Mouse (Mus musculus) cerebellum, postnatal 4 days (tissue): ENCODE measurements around the gene Pno1.

Source experiments
- DNase-seq, 2 experiments: peaks; one replicate each; pipeline ENCODE4 v3.0.0; 2022; ENCODE audit warnings: low spot score in 2 of 2, mixed read lengths in 1 of 2

The Pno1 gene

GRCm38 (mm10) chr11:17180753-17181152, 30.6 kb downstream of the Pno1 start:
- no peak for DNase-seq

DNA sequence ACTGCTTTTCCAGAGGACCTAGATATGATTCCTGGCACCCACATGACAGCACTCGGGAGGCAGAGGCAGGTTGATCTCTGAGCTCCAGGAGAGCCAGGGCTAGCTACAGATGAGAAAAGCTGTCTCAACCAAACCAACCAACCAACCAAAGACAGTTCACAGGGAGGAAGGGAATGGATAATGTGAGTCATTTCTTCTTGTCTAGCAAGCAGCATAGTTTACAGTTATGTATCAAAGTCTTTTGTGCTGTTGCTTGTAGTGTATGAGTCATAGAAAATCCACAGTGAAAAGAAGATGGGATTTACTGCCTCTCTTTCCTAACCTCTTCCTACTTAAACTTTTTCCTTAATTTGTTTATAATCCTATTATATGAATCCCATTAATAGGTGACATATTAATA, 34.7 kb downstream of the Pno1 start:
- no peak for DNase-seq

- no peak for DNase-seq
These were observed 39.1 kb downstream of the Pno1 start for GRCm38 (mm10) chr11:17172300-17172699.

DNA sequence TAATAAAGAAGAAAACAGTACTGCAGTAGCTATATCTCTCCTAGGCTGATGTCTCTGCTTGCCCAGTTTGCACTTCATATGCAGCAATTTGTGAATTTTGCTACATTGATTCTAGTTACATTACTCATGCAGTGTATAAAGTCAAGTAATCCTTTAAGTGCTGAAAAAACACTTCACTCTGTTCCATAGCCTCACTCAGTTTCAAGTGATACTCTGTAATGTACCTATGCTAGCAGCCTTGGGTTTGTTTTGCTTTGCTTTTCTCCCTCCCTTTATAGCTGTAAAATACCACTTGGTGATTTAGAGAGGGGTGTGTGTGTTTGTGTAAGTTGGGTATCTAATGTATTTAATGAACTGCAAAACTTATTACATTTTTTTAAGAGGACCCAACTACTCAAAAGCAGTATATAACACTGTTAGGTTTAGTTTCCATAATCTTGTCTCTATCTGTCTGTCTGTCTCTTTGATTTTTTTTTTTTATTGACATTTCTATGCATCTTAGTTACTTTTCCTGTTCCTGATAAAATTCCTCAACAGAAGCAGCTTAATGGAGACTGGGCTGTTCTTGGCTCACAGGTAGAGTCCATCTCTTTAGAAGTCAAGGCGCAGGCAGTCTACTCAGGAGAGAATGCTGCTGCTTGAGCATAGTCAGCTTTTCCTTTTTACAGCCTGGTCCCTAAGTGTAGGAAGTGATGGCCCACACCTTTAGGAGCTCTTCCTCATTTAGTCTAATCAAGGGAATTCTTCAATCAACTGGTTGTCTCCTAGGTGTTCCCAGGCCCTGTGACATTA, 40.2 kb downstream of the Pno1 start:
- no peak for DNase-seq

GRCm38 (mm10) chr11:17169262-17169661, 42.1 kb downstream of the Pno1 start:
- no peak for DNase-seq

- DNase-seq = no peak
These were observed 44.7 kb downstream of the Pno1 start for GRCm38 (mm10) chr11:17166627-17167026.

DNA sequence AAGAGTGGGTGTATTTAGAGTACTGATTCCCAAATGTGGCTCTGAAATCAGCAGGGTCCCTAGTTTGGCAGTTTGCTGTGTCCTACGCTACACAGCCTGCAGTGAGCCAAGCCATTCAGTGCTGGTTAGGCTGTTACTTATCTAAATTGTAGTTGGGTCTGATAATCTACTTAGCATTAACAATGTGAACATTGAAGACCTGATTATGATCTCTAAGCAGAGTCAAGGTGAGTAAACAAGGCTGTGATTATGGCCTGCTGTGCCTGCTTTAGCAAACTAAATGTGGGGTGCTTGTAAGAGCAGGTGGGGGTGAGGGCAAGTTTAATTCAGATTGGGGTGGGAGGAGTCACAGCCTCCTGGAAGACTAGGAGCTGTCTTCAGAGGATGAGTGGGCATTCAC, 47.4 kb downstream of the Pno1 start:
- DNase-seq = no peak

- DNase-seq = peak in 1 of 2 experiments; percentile 42
These were observed 51.1 kb downstream of the Pno1 start for GRCm38 (mm10) chr11:17160242-17160641.

- DNase-seq = peak in 1 of 2 experiments; percentile 29
These were observed 51.6 kb downstream of the Pno1 start for GRCm38 (mm10) chr11:17159738-17160241.

GRCm38 (mm10) chr11:17158858-17159737, 52.3 kb downstream of the Pno1 start, which contains the start of gene Ppp3r1:
Gene Ppp3r1, plus strand, starts transcription at chr11:17159263.
- peak; percentile 92 to 97 for DNase-seq
